Mouse (Mus musculus) adrenal gland, postnatal 4 days (tissue): ENCODE results near the gene Smpd1. TPM values are rescaled to one million over a fixed set of nuclear protein-coding genes. Genes with fewer than 3 reads are reported as not detected.

Source experiments
- DNase-seq, 2 experiments: peaks; one replicate each; pipeline ENCODE4 v3.0.0; 2021 to 2022; ENCODE audit warnings: low spot score in 2 of 2, mixed read lengths in 2 of 2
- total RNA-seq, 2 experiments: library from RNA; stranded (reverse); gene quantifications; 2 replicates each; pipeline ENCODE4 v1.2.3; 2021

Gene Smpd1
- total RNA-seq, 2 experiments from 2014 or later: 39.4 to 40.3 TPM

DNA sequence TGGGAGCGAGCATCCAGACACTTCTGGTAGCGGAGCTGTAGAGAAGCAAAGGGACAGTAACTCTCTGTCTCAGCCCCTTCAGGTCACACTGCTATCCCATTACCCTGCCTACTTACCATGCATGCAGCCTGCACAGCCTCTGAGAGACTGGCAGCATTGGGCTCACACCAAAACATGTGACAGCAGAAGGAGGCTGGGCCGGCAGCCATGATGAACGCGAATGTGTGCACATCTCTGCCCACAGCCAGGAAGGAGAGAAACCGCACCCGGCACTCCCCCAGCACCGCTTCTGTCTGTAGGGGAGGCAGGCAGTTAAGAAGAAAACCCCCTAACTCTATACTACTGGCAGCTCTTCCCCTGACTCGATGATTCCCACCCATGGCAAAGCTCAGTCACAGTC is 4.9 kb downstream of the Smpd1 start:
- no peak for DNase-seq

DNA sequence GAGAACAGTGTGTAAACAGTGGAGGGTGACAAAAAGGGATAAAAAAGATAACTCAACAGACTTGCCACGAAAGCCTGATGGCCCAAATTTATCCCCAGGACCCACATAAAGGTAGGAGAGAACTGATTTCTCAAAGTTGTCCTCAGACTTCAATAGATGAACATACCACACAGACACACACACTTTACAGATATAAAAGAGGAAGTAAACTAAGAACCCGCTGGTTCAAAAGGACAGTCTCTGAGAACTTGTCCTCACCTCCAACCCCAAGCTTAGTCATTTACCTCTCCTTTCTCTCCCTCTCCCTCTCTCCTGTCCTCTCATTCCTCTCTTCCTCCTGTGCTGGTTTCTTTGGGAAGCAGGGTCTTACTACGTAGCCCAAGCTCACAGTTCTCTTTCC is 8.2 kb downstream of the Smpd1 start:
- DNase-seq: no peak

DNA sequence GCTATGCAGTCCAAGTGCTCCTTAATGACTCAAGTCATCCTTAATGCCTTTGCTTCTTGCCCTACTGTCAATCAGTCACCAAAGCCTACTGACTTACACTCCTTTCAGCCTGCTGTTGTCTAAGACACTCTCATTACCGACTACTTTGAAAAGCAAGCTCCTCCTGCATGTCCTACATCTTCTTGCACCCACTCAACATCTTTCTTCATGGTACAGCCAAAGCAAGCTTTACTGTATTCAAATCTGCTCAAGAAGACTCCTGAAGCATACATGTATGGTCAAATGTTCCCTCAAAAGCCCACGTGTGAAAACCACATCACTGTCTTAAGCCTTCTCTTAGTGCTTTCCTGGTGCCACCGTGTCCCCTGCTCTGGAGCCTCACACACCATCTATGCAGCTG is 9.2 kb downstream of the Smpd1 start:
- DNase-seq: no peak

DNA sequence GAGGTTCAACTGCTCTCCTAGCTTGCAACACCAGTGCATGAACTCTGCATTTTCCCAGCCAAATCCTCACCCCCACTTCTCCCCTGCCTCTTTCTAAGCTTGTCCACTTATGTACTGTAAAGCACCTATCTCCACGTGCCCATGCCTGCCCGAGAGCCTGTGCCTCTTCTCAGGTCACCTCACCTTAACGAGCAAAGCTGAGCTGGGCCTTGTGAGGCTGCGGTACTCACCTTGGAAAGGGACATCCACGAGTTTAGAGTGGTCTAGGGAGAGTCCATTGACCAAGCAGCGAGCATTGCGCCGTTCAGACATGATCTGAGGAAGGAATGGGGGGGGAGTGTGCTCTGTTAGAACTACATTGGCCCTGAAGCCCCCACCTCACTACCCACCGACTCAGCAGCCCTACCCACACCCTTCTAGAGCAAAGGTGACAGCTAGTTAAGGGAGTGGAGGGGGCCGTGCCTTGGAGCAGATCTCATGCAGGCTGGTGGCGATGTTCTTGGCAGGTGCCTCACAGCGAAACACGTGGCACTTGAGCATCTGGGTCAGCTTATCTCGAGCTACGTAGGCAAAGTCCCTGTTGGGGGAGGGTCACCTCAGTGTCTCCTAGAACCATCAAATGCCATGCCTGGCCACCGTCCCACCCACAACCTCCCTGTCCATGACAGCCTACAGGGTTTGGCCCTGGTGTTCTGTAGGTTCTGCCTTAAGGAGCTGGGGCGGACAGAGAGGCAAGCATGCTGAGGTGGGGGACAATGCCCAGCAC is 11.1 kb downstream of the Smpd1 start:
- DNase-seq: no peak

DNA sequence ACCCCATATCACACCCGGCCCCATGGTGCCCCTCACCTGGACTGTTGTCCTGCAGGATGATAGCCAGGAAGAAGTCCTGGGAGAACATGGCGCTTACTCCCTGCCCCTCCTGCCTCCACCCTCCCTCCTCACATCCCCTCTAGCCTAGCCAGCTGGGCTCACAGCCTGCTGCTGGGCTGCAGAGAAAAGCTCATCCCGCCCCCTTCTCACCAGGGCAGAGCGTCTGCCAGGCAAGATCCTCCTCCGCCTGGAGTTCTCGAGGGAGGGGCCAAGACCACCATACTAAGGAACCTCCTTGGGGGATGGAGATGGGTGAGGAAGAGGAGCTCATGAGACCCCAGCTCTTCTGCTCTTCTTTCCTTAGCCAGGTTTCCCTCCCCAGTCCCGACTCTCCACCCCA is 14.4 kb downstream of the Smpd1 start:
- DNase-seq: no peak

DNA sequence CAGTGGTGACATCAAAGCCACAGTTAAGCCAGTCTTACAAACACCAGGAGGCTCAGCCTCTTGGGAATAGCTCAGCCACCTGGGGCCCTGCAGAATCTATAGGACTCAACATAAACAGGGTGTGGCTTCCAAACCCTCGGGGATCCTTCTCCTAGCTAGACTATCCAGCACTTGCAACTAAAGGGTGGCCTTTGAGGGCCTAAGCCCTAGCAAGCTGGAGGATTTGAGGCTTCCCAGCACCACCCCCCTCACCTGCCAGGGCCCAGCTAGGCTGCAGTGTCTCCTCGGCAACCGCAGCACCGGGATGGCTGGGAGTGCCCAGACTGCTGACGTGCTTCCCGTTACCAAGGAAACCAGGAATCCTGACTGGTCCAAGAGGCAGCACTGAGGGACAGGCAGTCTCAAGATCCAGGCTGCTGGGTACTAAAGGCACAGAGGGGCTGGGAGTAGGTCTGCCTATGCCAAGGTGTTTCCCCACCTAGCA is 14.9 kb downstream of the Smpd1 start:
- DNase-seq: no peak

DNA sequence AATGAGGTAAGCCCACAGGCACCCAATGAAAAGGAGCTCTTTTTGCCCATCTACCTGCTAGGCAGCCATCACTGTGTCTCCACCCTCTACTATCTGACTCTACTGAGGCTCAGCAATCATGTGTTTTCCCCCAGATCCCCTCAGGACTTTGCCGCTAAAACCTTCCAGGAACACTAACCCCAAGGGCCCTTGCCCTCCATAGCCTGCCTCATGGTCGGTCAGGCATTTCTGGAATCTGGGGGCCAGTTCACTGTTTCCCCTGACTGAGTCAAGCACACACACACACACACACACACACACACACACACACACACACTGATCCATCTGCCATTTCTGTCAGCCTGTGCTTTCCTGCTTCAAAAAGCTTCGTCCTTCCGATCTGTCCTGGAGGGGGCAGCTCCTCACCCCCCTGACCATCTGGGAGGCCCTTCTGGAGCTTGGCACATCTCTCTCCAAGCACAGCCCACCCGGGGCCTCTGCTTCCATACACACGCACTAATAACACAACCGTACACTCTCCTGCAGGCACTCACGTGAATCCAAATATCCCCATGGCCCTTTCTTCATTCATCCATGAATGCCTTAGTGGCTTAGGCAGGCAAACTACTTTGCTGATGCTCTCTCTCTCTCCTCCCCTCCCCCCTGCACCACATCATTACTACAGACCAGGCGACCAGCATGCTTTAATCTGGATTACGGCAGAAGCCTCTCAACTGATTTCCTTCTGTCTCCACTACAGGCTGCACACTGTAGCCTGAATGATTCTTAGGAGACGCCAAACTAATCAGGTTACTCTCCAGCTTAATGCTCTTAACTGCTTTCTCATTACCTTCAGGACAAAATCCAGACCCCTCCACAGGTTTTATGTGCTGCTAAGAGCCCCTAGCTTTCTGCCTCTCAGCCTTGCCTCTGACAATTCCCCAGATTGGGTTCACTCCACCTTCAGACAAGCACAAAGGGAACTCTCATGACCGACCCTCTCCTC is 15.6 kb downstream of the Smpd1 start:
- DNase-seq: no peak

DNA sequence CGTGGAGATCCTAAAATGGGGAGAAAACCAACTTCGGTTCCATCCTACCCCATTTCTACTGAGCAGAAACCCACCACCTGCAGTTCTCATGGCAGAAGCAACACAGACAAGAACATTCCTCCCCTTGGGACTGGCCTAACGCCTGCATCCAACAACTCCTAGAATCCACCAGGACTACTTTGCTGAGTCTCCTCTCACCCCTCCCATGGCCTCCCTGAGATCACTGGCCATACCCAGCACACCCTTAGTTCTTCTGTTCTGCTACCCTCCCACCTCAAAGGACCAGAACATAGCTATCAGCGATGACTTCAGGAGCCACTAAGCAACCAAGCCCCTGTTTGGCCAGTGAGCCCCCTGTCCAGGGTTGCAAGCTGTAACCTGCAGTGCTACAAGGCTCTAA is 16.6 kb downstream of the Smpd1 start:
- DNase-seq: no peak

DNA sequence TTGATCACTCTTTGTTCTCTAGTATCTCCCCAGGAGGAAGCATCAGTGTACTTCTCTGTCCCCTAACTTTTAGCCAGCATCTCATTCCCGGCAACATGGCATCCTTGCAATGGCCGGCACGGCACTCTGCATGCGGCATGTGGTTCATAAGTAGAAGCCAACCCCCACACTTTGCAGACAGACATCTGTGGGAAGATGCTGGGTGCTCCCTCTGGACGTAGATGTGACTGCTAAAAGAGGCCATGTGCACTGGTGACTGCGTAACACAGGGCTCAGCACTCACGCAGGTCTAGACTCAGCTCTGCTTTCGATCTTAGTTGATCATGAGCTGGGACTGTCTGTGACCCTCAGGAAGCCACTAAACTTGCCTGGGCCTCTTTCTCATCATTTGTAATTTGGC is 18.8 kb downstream of the Smpd1 start:
- DNase-seq: no peak

DNA sequence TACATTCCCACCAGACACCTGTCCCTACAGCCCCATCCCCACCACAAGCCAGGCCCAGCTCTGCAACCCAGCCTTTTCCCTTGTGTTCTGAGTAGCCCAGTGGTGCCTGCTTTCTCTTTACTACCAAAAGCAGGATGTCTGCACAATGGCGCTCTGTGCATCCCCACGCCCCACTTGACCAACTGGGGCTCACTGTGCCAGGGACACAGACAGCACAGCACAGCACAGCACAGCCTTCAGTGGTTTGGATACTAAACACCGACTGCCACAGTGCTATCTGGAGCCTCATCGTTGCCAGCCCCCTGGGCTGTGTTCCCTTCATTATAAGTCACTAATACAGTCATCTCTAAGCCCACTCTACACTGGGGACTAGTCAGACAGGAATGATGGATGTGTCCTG is 20.4 kb downstream of the Smpd1 start:
- no peak for DNase-seq

DNA sequence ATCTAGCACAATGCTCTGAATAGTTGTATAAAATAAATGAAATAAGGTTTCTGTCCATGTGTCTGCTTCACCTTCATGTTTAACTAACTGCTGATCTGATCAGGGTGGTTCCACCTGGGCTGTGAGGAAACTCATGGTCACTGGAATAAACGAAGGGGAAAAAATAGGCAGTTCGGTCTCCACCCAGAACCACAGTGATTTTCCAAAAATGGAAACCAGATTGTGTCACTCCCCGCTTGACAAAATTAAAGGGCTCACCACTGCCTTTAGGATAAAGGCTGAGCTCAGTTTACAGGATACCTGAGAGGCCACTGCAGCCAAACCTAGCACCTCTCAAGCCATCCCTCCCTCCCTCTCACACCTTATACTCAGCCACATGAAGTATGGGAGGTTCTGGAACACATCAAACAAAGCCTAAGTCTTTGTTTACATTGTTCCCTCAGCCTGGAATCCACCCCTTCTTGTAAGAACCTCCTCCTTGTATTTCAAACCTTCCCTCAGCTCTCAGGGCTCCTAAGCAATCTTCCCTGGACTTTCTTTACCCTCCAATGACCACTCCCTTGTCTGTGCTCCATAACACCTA is 22.1 kb downstream of the Smpd1 start:
- DNase-seq: no peak

DNA sequence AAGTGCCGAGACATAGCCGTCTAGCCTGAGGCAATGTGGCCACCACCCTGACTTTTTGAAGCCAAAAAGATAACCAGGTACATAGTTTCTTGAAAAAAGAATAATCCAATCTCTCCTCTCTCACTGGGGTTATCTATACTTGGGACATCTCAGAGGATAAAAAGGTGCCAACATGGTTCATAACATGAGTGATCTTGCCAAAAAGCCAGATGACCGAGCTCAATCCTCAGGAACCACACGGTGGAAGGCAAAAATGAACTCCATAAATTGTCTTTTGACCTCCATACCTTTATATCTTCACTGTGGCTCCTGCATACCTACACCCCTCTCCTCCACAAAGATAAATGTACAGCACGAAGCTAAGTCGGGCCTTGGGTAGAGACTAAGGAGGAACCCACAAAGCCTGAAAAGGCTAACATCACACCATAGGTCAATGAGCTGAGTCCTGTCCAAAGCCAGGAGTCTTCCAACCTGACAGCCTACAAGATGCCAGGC is 23.3 kb downstream of the Smpd1 start:
- DNase-seq: no peak

DNA sequence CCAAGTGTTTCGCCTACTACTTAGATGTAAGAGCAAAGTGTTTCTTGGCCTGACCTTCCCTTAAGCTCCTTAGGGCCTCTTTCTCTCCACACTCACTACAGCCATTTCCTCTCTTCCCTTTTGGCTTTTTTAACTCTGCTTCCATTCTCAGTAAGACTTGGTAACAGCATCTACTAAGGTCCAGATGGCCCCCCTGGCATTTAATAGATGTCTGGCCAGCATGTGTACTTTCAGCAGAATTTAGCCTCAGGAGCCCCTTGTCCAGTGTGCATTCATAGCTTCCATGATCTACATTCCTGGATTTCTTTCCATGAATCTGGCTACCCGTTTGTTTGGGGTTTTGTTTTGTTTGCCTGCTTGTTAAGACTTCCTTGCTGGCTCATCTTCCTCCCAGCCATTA is 24.3 kb downstream of the Smpd1 start:
- no peak for DNase-seq

DNA sequence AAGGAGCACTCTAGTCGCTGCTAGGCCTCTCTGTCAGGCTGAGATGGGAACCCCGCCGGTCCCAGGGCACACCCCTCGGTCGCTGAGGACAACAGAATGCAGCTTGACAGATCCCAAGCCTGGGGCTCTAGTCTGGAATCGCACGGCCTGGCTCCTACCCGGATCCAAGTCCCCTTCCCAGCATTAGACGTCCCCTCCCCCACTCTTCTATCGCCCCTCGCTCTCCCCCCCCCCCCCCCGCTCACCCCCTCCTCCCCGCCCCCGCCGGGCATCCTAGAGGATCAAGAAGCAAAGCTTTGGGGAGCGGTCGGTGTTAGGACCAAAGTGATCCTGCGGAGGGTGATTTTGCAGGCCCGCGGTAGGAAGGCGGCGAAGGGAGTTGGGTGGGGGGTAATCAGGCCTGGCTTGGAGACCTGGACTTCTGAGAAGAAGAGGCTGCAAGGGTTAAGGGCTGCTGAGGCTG is 26.5 kb downstream of the Smpd1 start:
- DNase-seq: no peak

DNA sequence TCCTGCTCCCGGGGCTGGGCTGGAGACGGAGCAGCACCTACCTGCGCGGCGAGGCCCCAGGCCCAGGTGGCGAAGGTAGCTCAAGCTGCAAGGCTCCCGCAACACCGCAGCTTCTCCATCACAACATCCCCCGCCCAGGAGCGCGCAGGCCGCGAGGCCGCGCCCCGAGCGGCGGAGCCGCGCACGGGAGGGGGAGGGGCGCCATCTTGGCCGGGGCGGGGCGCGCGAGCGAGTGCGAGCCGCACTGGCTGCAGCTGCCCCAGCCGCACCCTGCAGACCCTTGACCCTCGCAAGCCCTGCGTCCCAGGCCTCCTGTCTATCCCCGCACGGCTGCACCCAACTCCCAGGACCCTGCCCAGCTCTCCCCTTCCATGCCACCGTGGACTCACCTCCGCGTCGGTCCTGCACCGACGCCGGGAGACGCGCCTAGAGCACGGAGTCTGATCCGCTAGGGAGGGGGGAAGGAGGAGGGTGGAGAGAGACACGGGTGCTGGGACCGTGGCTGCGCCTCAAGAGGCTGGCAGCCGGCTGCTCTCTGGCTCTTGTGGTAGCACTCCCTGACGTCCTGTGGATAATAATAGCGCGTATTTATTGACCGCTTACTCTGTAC is 27.0 kb downstream of the Smpd1 start, which contains the start of gene Apbb1:
Apbb1 (minus strand) TSS at position 560 of the 610 bp plus-strand sequence.
- DNase-seq: peak; percentile 33 to 34

DNA sequence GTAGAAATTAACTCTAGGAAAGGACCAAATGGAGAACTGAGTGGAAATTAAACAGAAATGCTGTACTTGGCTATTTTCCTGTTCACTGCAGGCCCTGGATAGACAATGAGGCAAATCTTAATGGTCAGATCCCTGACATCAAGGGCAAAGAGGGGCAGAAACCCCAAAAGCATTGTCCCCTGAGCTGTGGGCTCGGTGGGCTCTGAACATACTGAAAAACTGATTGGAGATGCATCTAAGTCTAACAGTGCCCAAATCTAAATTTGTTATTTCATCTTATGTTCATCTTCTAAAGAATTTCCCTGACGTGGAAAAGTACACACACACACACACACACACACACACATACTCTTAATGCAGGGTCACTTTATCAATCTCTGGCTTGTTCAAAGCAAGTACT is 27.8 kb downstream of the Smpd1 start:
- no peak for DNase-seq

DNA sequence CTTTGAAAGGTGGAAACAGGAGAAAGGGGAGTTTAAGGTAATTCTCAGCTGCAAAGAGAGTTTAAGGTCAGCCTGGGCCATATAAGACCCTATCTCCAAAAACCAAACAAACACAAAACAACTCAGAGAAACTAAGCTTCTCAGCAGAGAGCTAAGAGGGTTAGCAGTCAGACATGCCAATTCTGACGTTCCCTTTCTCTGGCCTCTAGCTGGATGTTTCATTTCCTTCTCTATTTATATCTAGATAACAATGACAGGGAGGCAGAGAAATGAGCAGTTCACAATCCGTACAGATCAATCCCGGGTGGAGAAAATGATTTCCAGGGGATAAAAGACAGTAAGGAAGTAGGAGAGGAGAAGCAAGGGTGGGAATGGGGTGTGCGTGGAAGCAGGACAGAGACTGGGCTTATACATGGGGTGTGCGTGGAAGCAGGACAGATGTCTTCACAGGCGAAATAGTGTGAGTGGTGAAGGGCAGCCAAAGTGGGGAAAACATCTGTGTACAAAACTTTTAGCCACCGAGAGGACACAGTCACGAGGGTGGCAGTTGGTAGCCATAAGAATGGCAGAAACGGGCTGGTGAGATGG is 34.3 kb downstream of the Smpd1 start:
- DNase-seq: no peak

DNA sequence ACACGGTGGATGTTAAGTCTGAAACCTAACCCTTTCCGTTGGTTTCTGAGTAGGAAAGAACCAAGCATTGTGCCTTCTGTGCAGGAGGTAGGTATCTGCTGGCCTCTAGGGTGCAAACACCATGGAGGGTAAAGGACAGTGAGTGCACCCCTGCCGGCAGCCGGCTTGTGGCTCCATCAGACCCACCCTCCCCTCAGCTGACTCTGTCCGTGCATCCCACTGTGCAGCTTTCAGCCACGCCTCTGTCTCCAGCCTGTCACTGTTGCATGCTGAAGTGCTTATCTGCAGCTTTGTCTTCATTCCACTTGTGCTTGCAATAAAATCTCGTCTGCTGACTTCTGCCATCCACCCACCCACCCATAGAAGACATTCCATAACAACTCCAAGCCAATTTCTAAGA is 35.9 kb downstream of the Smpd1 start:
- DNase-seq: no peak

DNA sequence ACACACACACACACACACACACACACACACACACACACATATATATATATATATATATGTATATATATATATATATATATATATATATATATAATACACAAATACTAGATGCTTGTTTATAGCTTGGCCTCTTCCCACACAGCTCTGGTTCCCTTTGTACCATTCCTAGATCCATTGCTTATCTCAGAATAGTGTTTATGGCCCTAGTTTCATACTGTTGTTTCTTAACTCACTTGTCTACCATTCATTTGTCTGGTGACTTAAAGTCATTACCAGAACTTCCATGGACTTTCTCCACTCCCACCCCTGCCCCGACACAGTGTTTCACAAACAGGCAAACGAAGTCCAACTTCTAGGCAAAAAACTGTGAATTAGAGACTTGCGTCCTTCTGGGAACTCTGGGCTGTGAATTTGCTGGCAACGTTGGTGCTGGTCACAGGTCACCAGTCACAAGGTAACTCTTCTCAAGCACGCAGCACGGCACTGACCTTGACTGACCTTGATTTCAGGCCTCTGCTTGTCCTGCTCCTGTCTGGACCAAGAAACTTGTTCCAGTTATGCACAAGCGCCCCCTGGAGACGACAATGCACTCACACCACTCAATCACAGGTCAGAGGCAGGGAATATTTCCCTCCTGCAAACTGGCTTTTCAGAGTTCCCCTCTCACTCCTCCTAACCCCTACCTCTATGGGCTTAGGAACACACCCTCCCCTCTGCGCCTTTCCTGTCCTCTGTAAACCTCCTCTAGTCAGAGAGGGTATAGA is 48.9 kb downstream of the Smpd1 start:
- DNase-seq: peak; percentile 28 to 34
